Mouse (Mus musculus): ENCODE measurements around the gene Tbc1d22b.

- no peak for TF ChIP-seq POLR2A (IDR thresholded peaks at IDR 0.05; ENCODE audit: extremely low read depth, insufficient read depth, low read length)
- no peak for TF ChIP-seq CTCF (IDR thresholded peaks at IDR 0.05; ENCODE audit: extremely low read depth, insufficient read depth, low read length)
Measured at GRCm38 (mm10) chr17:29502005-29502668, 47.4 kb upstream of the Tbc1d22b start.

All from cortical plate, adult 2 months (tissue).